Mouse (Mus musculus) MEL (cell line): ENCODE data around the gene Gxylt2.

Experiments used
- CTCF ChIP-seq, 3 experiments: IDR thresholded peaks in 2 of 3; conservative IDR thresholded peaks in 1 of 3; 2 replicates each; pipeline ENCODE4 v1.5.1; 2011 to 2012; ENCODE audit warnings: low read length in 3 of 3, low read depth in 2 of 3, mild to moderate bottlenecking in 2 of 3, improper control_type of control experiment in 1 of 3, inconsistent platforms in 1 of 3, mixed read lengths in 1 of 3, moderate library complexity in 1 of 3; ENCODE audit not compliant: control insufficient read depth in 1 of 3, insufficient read depth in 1 of 3, poor library complexity in 1 of 3, severe bottlenecking in 1 of 3
- ELF1 ChIP-seq: IDR thresholded peaks from 2 replicates; pipeline ENCODE4 v1.6.1; 2014; ENCODE audit warnings: low read depth, mild to moderate bottlenecking, inconsistent platforms, low read length, improper control_type of control experiment, moderate library complexity
- POLR2AphosphoS5 ChIP-seq: IDR thresholded peaks from 2 replicates; pipeline ENCODE4 v1.6.1; 2012; ENCODE audit warnings: low read depth, borderline replicate concordance, mild to moderate bottlenecking, inconsistent platforms, low read length, moderate library complexity, mixed read lengths

DNA sequence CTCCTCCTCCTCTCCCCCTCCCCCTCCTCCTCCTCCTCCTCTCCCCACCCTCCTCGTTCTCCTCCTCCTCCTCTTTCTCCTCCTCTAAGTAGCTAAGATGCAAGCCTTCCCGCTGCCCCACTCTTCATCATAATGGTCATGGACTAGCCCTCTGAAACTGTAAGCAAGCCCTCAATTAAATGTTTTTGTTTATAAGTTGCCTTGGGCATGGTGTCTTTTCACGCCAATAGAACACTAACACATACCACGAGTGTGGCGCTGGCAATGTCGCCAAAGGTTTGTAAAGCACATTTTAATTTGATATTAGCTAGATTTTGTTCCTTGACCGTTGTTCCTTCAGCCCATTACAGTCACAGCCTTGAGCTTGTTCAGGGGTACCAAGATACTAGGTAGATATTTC is 28.1 kb upstream of the Gxylt2 start:
- TF ChIP-seq POLR2AphosphoS5, result no peak
- no peak for TF ChIP-seq ELF1
- no peak for TF ChIP-seq CTCF (IDR thresholded peaks at IDR 0.05 in 2 of 3, conservative IDR thresholded peaks at IDR 0.05 in 1 of 3; ENCODE audit: control insufficient read depth in 1 of 3, insufficient read depth in 1 of 3, low read depth in 2 of 3, low read length in 3 of 3, poor library complexity in 1 of 3, severe bottlenecking in 1 of 3)
